Mouse (Mus musculus) lung, adult 18-20 months (tissue): ENCODE data around the gene Copg2.
"Not testable (repeated sequence)": the region's sequence is repeated elsewhere in the genome, so short reads cannot be mapped to it uniquely, and the experiment has no call there.

Source experiments
- DNase-seq, 2 experiments: peaks; one replicate each; pipeline ENCODE4 v3.0.0; 2022; ENCODE audit warnings: mixed read lengths in 2 of 2

The Copg2 gene

DNA sequence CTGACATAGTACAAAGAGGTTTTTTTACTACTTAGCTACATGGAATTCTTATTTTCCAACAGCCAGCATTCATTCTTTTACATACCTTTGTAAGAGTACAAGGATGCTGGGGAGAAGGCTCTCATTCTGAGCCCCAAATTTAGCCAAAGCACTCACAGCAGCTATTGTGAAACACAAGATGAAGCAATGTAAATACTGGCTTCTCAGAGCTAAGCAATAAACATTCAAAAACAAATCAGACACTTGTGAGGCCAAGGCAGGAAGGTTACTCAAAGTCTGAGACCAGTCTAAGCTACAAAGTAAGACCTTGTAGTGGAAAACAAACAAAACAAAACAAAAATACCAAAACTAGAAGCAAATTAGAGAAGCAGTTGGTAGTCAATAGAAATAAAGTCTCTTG is 83.0 kb downstream of the Copg2 start:
- DNase-seq, result no peak

DNA sequence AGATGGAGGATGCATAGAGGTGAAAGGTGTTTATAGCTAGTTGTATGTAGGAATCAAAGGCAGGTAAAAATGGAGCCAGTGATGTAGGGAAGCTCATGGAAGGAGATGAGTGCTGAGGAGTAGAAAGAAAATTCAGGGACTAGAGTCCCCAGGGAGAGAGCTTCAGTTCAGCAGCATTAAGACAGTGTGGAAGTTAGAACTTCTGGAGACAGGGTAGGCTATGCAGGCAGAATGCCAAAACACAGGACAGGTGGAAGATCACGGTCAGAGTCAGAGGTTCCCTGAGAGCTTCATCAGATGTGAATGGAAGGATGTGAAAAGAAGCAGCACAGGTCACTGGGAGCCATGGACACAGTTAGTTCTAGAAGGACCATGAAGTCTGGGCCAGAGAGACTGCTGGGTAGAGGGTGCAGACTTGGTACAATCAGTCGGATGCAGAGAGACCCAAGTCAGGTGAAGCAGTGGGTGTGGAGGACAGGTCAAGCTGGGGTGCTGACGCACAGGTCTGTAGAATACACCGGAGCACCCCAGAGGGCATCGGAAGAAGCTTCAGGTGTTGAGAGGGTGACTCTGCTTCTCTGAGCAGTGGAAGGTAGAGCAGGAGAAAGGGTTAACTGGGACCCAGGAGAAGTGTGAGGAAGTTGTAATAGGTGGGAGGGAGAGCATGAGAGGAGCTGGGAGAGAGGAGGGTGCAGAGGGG is 91.4 kb downstream of the Copg2 start:
- no peak for DNase-seq

DNA sequence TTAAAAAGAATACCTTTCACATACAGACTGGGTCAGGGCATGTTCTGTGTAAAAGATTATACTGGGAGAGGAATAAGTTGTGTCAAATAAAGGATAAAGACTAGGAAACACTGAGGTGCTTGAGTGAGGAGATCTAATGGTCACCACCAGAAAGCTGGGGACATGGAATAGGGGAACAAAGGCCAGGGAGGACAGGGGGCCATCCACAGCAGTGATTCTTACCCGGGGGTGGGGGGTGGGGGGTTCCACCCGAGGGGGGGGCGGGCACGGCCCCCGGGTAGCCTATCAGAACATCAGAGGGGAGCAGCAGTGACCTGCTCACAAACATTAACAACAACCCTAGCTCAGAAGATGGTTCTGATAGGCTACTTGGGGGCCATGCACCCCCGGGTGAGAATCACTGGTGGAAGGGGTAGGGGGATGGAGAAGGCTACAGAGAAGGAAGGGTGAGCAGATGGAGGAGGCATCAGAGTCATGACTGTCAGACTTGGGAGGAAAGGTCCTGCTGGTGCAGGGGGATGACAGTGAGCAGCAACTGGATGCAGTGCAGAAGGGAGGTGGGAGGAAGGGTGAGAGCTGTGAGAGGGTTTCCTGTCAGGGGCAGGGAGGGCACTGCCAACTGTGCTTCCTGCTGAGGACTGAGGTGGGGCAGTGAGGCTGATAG is 92.1 kb downstream of the Copg2 start:
- peak; percentile 10 to 24 for DNase-seq

- DNase-seq, result not testable (repeated sequence)
These were observed 93.7 kb downstream of the Copg2 start for GRCm38 (mm10) chr6:30802915-30803314.

DNA sequence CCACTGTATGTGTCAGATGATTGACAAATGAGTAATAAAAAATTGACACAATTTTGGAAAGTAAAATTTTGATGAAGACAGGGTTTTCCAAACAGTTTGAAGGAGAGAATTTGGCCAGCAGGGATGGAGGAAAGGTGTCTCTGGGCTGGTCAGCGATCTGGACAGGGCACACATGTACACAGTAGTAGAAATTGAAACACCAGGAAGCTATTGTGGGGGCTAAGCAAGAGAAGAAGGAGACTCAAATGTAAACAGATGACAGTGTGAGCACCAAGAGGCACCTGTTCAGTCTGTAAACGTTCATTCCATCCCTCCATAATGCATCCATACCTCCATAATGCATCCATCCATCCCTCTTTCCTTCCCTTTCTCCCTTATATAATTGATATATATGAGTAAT is 145.4 kb downstream of the Copg2 start:
- DNase-seq, result no peak

- DNase-seq, result no peak
These were observed 146.1 kb downstream of the Copg2 start for GRCm38 (mm10) chr6:30750482-30750881.

DNA sequence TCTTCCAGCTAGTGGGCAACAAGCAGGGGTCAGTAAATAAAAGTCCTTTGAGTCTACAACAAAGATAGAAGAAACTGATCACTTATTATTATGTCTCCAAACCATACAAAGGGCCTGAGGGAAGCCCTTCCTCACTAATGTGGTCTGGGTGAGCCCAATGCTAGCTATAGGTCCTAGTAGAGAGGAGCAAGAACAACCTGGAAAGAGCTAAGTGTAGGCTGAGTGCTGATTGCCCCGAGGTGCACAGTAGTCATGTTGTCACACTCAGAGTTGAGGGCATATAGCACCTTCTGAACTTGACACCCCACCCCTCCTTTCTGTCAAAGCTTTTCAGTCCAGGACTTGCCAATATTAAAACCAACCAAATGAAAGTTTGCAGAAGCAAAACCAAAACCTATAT is 146.7 kb downstream of the Copg2 start:
- no peak for DNase-seq

DNA sequence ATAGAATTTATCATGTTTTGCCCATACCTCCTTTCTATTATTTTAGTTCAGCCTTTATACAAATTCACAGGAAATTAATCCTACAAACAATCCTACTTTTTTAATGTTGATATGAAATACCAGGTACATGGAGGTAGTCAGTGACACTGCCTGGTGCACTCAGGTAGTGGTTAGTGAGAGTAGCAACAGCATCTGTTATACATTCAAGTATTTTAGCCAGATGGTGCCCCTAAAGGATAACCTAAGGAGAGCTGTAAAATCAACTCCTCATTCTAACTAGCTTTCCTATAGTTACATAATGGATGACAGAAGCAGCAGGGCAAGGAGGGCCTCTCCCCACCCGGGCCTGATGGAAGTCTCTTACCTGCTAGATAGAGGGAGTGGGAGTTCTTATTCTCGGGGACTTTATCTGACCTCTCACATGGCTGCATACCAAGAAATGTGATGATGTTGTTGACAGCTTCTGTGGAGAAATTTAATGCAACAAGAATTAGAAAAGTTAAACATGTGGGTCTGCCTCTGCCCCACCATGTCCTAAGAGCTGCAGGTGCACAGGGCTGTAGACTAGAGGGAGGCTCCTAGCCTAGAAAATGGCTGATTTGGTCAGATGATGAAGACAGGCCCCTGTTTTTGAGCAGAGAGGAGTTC is 147.4 kb downstream of the Copg2 start:
- no peak for DNase-seq

- no peak for DNase-seq
These were observed 148.2 kb downstream of the Copg2 start for GRCm38 (mm10) chr6:30748358-30748910.

GRCm38 (mm10) chr6:30747631-30748357 is 148.8 kb downstream of the Copg2 start:
- DNase-seq, result no peak

GRCm38 (mm10) chr6:30745591-30745990 is 151.0 kb downstream of the Copg2 start:
- no peak for DNase-seq

DNA sequence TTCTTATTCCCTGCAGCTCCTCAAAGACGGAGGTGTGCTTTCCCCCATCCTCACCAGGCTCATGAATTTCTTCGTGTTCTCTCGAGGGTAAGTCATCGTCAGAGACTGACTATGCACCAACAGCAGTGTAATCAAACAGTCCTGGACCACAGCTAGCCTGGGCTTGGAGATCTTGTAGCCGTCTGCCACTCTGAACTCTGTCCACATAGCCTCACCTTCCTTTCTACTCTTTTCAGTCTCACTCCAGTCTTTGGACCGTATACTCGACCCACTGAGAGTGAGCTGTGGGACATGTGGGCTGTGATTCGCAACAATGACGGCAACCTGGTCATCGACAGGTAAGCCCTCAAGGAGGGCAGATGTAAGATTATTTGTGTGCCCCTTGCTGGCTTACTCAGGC is 151.7 kb downstream of the Copg2 start:
- DNase-seq, result no peak

GRCm38 (mm10) chr6:30739177-30739747 is 157.3 kb downstream of the Copg2 start:
- peak in 1 of 2 experiments; percentile 17 for DNase-seq

- no peak for DNase-seq
These were observed 158.1 kb downstream of the Copg2 start for GRCm38 (mm10) chr6:30738464-30739006.

- peak; percentile 50 for DNase-seq
These were observed 158.8 kb downstream of the Copg2 start for GRCm38 (mm10) chr6:30737548-30738463.

GRCm38 (mm10) chr6:30736864-30737547 is 159.6 kb downstream of the Copg2 start:
- peak; percentile 44 to 50 for DNase-seq

- DNase-seq, result no peak
These were observed 160.2 kb downstream of the Copg2 start for GRCm38 (mm10) chr6:30736372-30736762.

GRCm38 (mm10) chr6:30735728-30736371 is 160.7 kb downstream of the Copg2 start:
- DNase-seq, result no peak

- no peak for DNase-seq
These were observed 161.4 kb downstream of the Copg2 start for GRCm38 (mm10) chr6:30734988-30735727.
